In genomic region chr2:149158434-149158833, GRCm38 (mm10) we compare ENCODE assay signal across 8 mouse cellular contexts.
DNase-seq lines count a peak whose midpoint lies in the region; ATAC-seq and TF ChIP-seq lines count a peak whose summit lies in the region.
"Not testable (repeated sequence)": the region's sequence is repeated elsewhere in the genome, so short reads cannot be mapped to it uniquely, and the experiment has no call there.

No protein-coding gene starts in this region.

- H3K27me3 ChIP-seq in Patski; kidney, adult 2 months (replicated peaks; ENCODE audit: control insufficient read depth, insufficient read depth, low read length); midbrain, embryonic 11.5 days (ENCODE audit: control insufficient read depth, insufficient read depth, low read length): not testable (repeated sequence)

- H3K4me1 ChIP-seq in kidney, adult 2 months (ENCODE audit: control insufficient read depth, insufficient read depth, low read length); midbrain, embryonic 11.5 days (ENCODE audit: control insufficient read depth, insufficient read depth, low read length): not testable (repeated sequence)

- DNase-seq in 3T3-L1 (ENCODE audit: low read depth, low spot score), result peak; percentile 86
- not testable (repeated sequence) for DNase-seq in Patski (ENCODE audit: low read depth, low spot score); kidney, adult 2 months; left cerebral cortex, adult 2 months (ENCODE audit: extremely low spot score in 1 of 2, low spot score in 2 of 2)
- DNase-seq in embryo, embryonic 11 days, result peak; percentile 22
- peak; percentile 39 for DNase-seq in forelimb bud, embryonic 11.5 days (ENCODE audit: low read depth, low spot score)
- peak; percentile 89 for DNase-seq in midbrain, embryonic 11.5 days (ENCODE audit: low spot score, missing footprints)
- peak; percentile 1 to 10 for DNase-seq in right cerebral cortex, adult 2 months (ENCODE audit: low spot score in 2 of 2)

- H3K27ac ChIP-seq in kidney, adult 2 months (ENCODE audit: insufficient read depth, low read depth, low read length); left cerebral cortex, adult 2 months; midbrain, embryonic 11.5 days (ENCODE audit: low read depth, low read length): not testable (repeated sequence)

- WGBS in kidney, adult 2 months, result 32% methylated on average over 7 of the region's 7 CpGs
- WGBS in midbrain, embryonic 11.5 days, result 33% methylated on average over 7 of the region's 7 CpGs

- H3K4me2 ChIP-seq in midbrain, embryonic 11.5 days, result not testable (repeated sequence)

- not testable (repeated sequence) for TF ChIP-seq POLR2A in kidney, adult 2 months (IDR thresholded peaks at IDR 0.05; ENCODE audit: low read depth, low read length)

- not testable (repeated sequence) for H3K9ac ChIP-seq in midbrain, embryonic 11.5 days (ENCODE audit: low read length)

- peak; percentile 48 for TF ChIP-seq CTCF in Patski (IDR thresholded peaks at IDR 0.05)
- peak; percentile 37; the same call in 1 of the 2 replicates for TF ChIP-seq CTCF in kidney, adult 2 months (conservative IDR thresholded peaks at IDR 0.05; ENCODE audit: insufficient read depth, insufficient read length, low read depth, low read length)
- TF ChIP-seq CTCF in left cerebral cortex, adult 2 months (IDR thresholded peaks at IDR 0.05), result peak; percentile 25; the same call in 1 of the 2 replicates

- not testable (repeated sequence) for H3K4me3 ChIP-seq in kidney, adult 2 months (ENCODE audit: insufficient read depth, low read depth, low read length); left cerebral cortex, adult 2 months; midbrain, embryonic 11.5 days (ENCODE audit: low read depth, low read length)

- H3K9me3 ChIP-seq in midbrain, embryonic 11.5 days (ENCODE audit: control insufficient read depth, low read length), result not testable (repeated sequence)

- CTCF ChIA-PET in Patski (lab: Charles Lee), result not testable (repeated sequence)

- in situ Hi-C loops in Patski (cut with MboI; ENCODE audit: low pct_unique_long_range_greater_than_20kb), result not testable (repeated sequence)

- POLR2A ChIA-PET in Patski (lab: Charles Lee), result not testable (repeated sequence)

- H3K36me3 ChIP-seq in kidney, adult 2 months (ENCODE audit: control insufficient read depth, insufficient read depth, low read length); midbrain, embryonic 11.5 days (ENCODE audit: control insufficient read depth, insufficient read depth, low read length): not testable (repeated sequence)

- intact Hi-C loops in left cerebral cortex, adult 2 months (cut with DNase I), result not testable (repeated sequence)

- ATAC-seq in Patski, result not testable (repeated sequence)
- peak; percentile 69 for ATAC-seq in midbrain, embryonic 11.5 days (ENCODE audit: low FRiP score)
